26 mouse cellular contexts compared by ENCODE assay signal in genomic region chr2:124059910-124060309, GRCm38 (mm10). TPM values are rescaled to one million over a fixed set of nuclear protein-coding genes. Genes with fewer than 3 reads are reported as not detected.
DNase-seq lines count a peak whose midpoint lies in the region; ATAC-seq lines count a peak whose summit lies in the region.
"Had no signal": no experiment of that assay in that cellular context is flagged by ENCODE, and none has a peak within 500 bp of the region (broad histone marks: within the 10 kb centered on the region; RNA-seq: fewer than 3 reads in every experiment).

No protein-coding gene starts in this region.

- H3K4me3 ChIP-seq in kidney, embryonic 14.5 days (ENCODE audit: low read length): no peak overlapping the region
- H3K4me3 ChIP-seq: embryonic facial prominence, embryonic 15.5 days; erythroblast, embryonic 14.5 days; forebrain, embryonic 10.5 days; forebrain, embryonic 15.5 days; heart, embryonic 10.5 days; hindbrain, embryonic 12.5 days had no signal

- H3K27me3 ChIP-seq in kidney, embryonic 14.5 days (ENCODE audit: control insufficient read depth, insufficient read depth, low read length): no peaks in the 10 kb centered on the region
- H3K27me3 ChIP-seq: CH12.LX; embryonic facial prominence, embryonic 15.5 days; forebrain, embryonic 15.5 days; hindbrain, embryonic 12.5 days; Patski had no signal

- no peak for DNase-seq in kidney, postnatal 14 days
- peak; percentile 6 for DNase-seq in kidney, postnatal 10 days
- no peak for DNase-seq in kidney, adult 8-10 months
- DNase-seq in retina, embryonic 14.5 days (ENCODE audit: low spot score): peak; percentile 8
- DNase-seq in retina, postnatal 1 day: no peak
- DNase-seq in mesoderm, embryonic 11.5 days (ENCODE audit: low read depth, low spot score): peak; percentile 12
- DNase-seq: adrenal gland, postnatal 14 days; cerebellum, adult 18-20 months; cerebellum, adult 9-11 months; cerebellum, postnatal 36 days; gastrocnemius, postnatal 36 days; heart, adult 18-20 months; heart, postnatal 10 days; heart, postnatal 4 days had no signal

- no peaks in the 10 kb centered on the region for H3K9me3 ChIP-seq in kidney, embryonic 14.5 days (ENCODE audit: control insufficient read depth, low read length)
- H3K9me3 ChIP-seq: embryonic facial prominence, embryonic 15.5 days; forebrain, embryonic 10.5 days; forebrain, embryonic 15.5 days; heart, embryonic 10.5 days; hindbrain, embryonic 12.5 days had no signal

- peak; percentile 69; the same call in 1 of the 2 replicates for ATAC-seq in kidney, embryonic 14.5 days (ENCODE audit: low FRiP score, low TSS enrichment)
- no peak for ATAC-seq in cerebellum, adult (ENCODE audit: insufficient number of reproducible peaks, low FRiP score, low TSS enrichment)
- ATAC-seq: activated CD4-positive, CD25-positive, alpha-beta regulatory T cell, adult 4 months; forebrain, embryonic 15.5 days; hindbrain, embryonic 16.5 days; Patski had no signal

- no peaks in the 10 kb centered on the region for H3K36me3 ChIP-seq in kidney, embryonic 14.5 days (ENCODE audit: control insufficient read depth, insufficient read depth, low read length)
- H3K36me3 ChIP-seq: embryonic facial prominence, embryonic 15.5 days; forebrain, embryonic 10.5 days; forebrain, embryonic 15.5 days; heart, embryonic 10.5 days; hindbrain, embryonic 12.5 days had no signal

- H3K27ac ChIP-seq in kidney, embryonic 14.5 days (ENCODE audit: low read depth, low read length): no peak overlapping the region
- H3K27ac ChIP-seq: embryonic facial prominence, embryonic 15.5 days; forebrain, embryonic 10.5 days; forebrain, embryonic 15.5 days; heart, embryonic 10.5 days; hindbrain, embryonic 12.5 days had no signal

- H3K4me2 ChIP-seq in kidney, embryonic 14.5 days (replicated peaks; ENCODE audit: low read depth, low read length): no peak overlapping the region
- H3K4me2 ChIP-seq: embryonic facial prominence, embryonic 15.5 days; forebrain, embryonic 15.5 days; hindbrain, embryonic 12.5 days had no signal

- no peak overlapping the region for H3K9ac ChIP-seq in kidney, embryonic 14.5 days (ENCODE audit: low read depth, low read length)
- H3K9ac ChIP-seq: embryonic facial prominence, embryonic 15.5 days; forebrain, embryonic 15.5 days; hindbrain, embryonic 12.5 days had no signal

- H3K4me1 ChIP-seq in kidney, embryonic 14.5 days (ENCODE audit: control insufficient read depth, insufficient read depth, low read length): no peaks in the 10 kb centered on the region
- H3K4me1 ChIP-seq: embryonic facial prominence, embryonic 15.5 days; forebrain, embryonic 10.5 days; forebrain, embryonic 15.5 days; hindbrain, embryonic 12.5 days had no signal

- 36% methylated on average over 3 of the region's 3 CpGs for WGBS in kidney, embryonic 14.5 days

RNA-seq across cellular contexts. Expression of gene Sema6d, which starts 29.9 kb away (rescaled TPM):
- polyA plus RNA-seq in kidney, embryonic 14.5 days (2014; fragmentation: Nextera tagmentation; extraction: Ambion mirVana): 8.3 and 11.8 TPM in 2 replicates

Comparison
In these comparisons a context has a peak if more than half of its experiments do, and no peak if none do; other contexts are left out.
1. DNase-seq: peak in kidney, postnatal 10 days (single experiment), retina, embryonic 14.5 days (single experiment) and mesoderm, embryonic 11.5 days (single experiment); none in kidney, postnatal 14 days (single experiment), kidney, adult 8-10 months (0 of 2) and retina, postnatal 1 day (single experiment).